Mouse (Mus musculus) myocyte (in vitro differentiated cells): ENCODE data around the gene Nfe2l3. TPM values are rescaled to one million over a fixed set of nuclear protein-coding genes. Genes with fewer than 3 reads are reported as not detected.

Experiments used
- H3K27me3 ChIP-seq: one replicate; pipeline ENCODE4 v1.6.1; 2011; ENCODE audit not compliant: control insufficient read depth, insufficient read depth, insufficient read length
- H3K36me3 ChIP-seq: one replicate; pipeline ENCODE4 v1.6.1; 2011; ENCODE audit not compliant: control insufficient read depth, insufficient read depth
- H3K4me2 ChIP-seq: one replicate; pipeline ENCODE4 v1.6.1; 2011; ENCODE audit warnings: low read depth, control low read depth
- H3K4me3 ChIP-seq: one replicate; pipeline ENCODE4 v1.5.1; 2011; ENCODE audit warnings: mild to moderate bottlenecking, control low read depth, moderate library complexity
- H3K79me2 ChIP-seq: one replicate; pipeline ENCODE4 v1.6.1; 2011; ENCODE audit not compliant: control insufficient read depth, insufficient read depth
- H3ac ChIP-seq: one replicate; pipeline ENCODE4 v1.6.1; 2011; ENCODE audit not compliant: control insufficient read depth, insufficient read length
- CEBPB ChIP-seq: IDR thresholded peaks from 2 replicates; pipeline ENCODE4 v1.6.1; 2011; ENCODE audit warnings: mild to moderate bottlenecking, moderate library complexity; ENCODE audit not compliant: poor library complexity, insufficient read depth, severe bottlenecking
- E2F4 ChIP-seq: IDR thresholded peaks from one replicate; pipeline ENCODE4 v1.6.1; 2011; ENCODE audit warnings: mild to moderate bottlenecking, control low read depth, moderate library complexity; ENCODE audit not compliant: insufficient read depth
- MAX ChIP-seq: IDR thresholded peaks from one replicate; pipeline ENCODE4 v1.6.1; 2011; ENCODE audit warnings: low read depth, mild to moderate bottlenecking, control low read depth
- MYOD1 ChIP-seq, 3 experiments: IDR thresholded peaks; one replicate each; pipeline ENCODE4 v1.6.1; 2011; ENCODE audit warnings: control low read depth in 2 of 3, low read depth in 2 of 3, mild to moderate bottlenecking in 2 of 3, moderate library complexity in 1 of 3; ENCODE audit not compliant: insufficient read length in 2 of 3, control insufficient read depth in 1 of 3
- MYOG ChIP-seq, 3 experiments: IDR thresholded peaks; one replicate each; pipeline ENCODE4 v1.6.1; 2011; ENCODE audit warnings: control low read depth in 2 of 3, low read depth in 2 of 3, mild to moderate bottlenecking in 2 of 3; ENCODE audit not compliant: insufficient read length in 2 of 3, control insufficient read depth in 1 of 3, insufficient read depth in 1 of 3
- POLR2A ChIP-seq: IDR thresholded peaks from one replicate; pipeline ENCODE4 v1.6.1; 2011; ENCODE audit warnings: low read depth, mild to moderate bottlenecking, control low read depth, moderate library complexity; ENCODE audit not compliant: insufficient read length
- POLR2AphosphoS2 ChIP-seq: IDR thresholded peaks from one replicate; pipeline ENCODE4 v1.6.1; 2011; ENCODE audit warnings: low read depth, control low read depth; ENCODE audit not compliant: insufficient read length
- REST ChIP-seq: IDR thresholded peaks from one replicate; pipeline ENCODE4 v1.6.1; 2011; ENCODE audit warnings: mild to moderate bottlenecking, control low read depth, moderate library complexity; ENCODE audit not compliant: insufficient read depth, insufficient read length
- SRF ChIP-seq: IDR thresholded peaks from one replicate; pipeline ENCODE4 v1.6.1; 2011; ENCODE audit warnings: low read depth; ENCODE audit not compliant: control insufficient read depth, insufficient read length
- TCF12 ChIP-seq: IDR thresholded peaks from one replicate; pipeline ENCODE4 v1.6.1; 2011; ENCODE audit warnings: mild to moderate bottlenecking, control low read depth; ENCODE audit not compliant: poor library complexity, insufficient read depth, severe bottlenecking
- TCF3 ChIP-seq: IDR thresholded peaks from one replicate; pipeline ENCODE4 v1.6.1; 2011; ENCODE audit warnings: low read depth, control low read depth; ENCODE audit not compliant: insufficient read length
- USF1 ChIP-seq: IDR thresholded peaks from one replicate; pipeline ENCODE4 v1.6.1; 2011; ENCODE audit warnings: low read depth, mild to moderate bottlenecking, control low read depth, moderate library complexity
- polyA plus RNA-seq: library from polyadenylated mRNA; unstranded; fragments of >200 nt; fragmentation: generic; extraction: Trizol; gene quantifications from one replicate; pipeline ENCODE4 v1.2.1, GENCODE M21; 2012; ENCODE audit warnings: missing spikeins

The Nfe2l3 gene
- polyA plus RNA-seq, 1 experiment: 0.06 TPM

- peaks cover 15% of the 10 kb centered on the region for H3K36me3 ChIP-seq
- H3K4me3 ChIP-seq: no peak overlapping the region
- no peaks in the 10 kb centered on the region for H3K79me2 ChIP-seq
- no peak overlapping the region for H3ac ChIP-seq
- no peak overlapping the region for H3K4me2 ChIP-seq
- TF ChIP-seq POLR2AphosphoS2 (peak; percentile 60), REST (no peak)
- H3K27me3 ChIP-seq: no peaks in the 10 kb centered on the region
Measured at GRCm38 (mm10) chr6:51454949-51455348, 22.5 kb downstream of the Nfe2l3 start.

- Histone ChIP-seq H3K4me3 (no peak overlapping the region), H3K27me3 (no peaks in the 10 kb centered on the region), H3ac (no peak overlapping the region), H3K36me3 (peaks cover 28% of the 10 kb centered on the region), H3K4me2 (no peak overlapping the region), H3K79me2 (peaks cover under 1% of the 10 kb centered on the region)
- TF ChIP-seq TCF3: no peak
- no peak for TF ChIP-seq CEBPB
- TF ChIP-seq USF1: no peak
- TF ChIP-seq SRF: no peak
- no peak for TF ChIP-seq REST
- peak; percentile 82 for TF ChIP-seq POLR2AphosphoS2
- no peak for TF ChIP-seq E2F4
- TF ChIP-seq MYOD1 (IDR thresholded peaks at IDR 0.05; ENCODE audit: control insufficient read depth in 1 of 3, insufficient read length in 2 of 3, low read depth in 2 of 3): no peak
Measured at GRCm38 (mm10) chr6:51456198-51456597, 23.7 kb downstream of the Nfe2l3 start.

GRCm38 (mm10) chr6:51457283-51457682 lies 24.8 kb downstream of the Nfe2l3 start:
- peaks cover 38% of the 10 kb centered on the region for H3K36me3 ChIP-seq
- TF ChIP-seq REST (no peak), MYOG (IDR thresholded peaks at IDR 0.05; ENCODE audit: control insufficient read depth in 1 of 3, insufficient read depth in 1 of 3, insufficient read length in 2 of 3, low read depth in 2 of 3) (no peak), USF1 (no peak), MYOD1 (IDR thresholded peaks at IDR 0.05; ENCODE audit: control insufficient read depth in 1 of 3, insufficient read length in 2 of 3, low read depth in 2 of 3) (no peak), POLR2AphosphoS2 (peak; percentile 29)
- peaks cover 4% of the 10 kb centered on the region for H3K79me2 ChIP-seq
- no peak overlapping the region for H3K4me3 ChIP-seq
- H3K4me2 ChIP-seq: no peak overlapping the region
- no peak overlapping the region for H3ac ChIP-seq
- H3K27me3 ChIP-seq: no peaks in the 10 kb centered on the region

- no peak overlapping the region for H3K4me2 ChIP-seq
- H3K36me3 ChIP-seq: peaks cover 44% of the 10 kb centered on the region
- peaks cover 4% of the 10 kb centered on the region for H3K79me2 ChIP-seq
- no peak overlapping the region for H3ac ChIP-seq
- H3K27me3 ChIP-seq: no peaks in the 10 kb centered on the region
- H3K4me3 ChIP-seq: no peak overlapping the region
- TF ChIP-seq POLR2AphosphoS2 (no peak), MYOD1 (IDR thresholded peaks at IDR 0.05; ENCODE audit: control insufficient read depth in 1 of 3, insufficient read length in 2 of 3, low read depth in 2 of 3) (no peak), TCF12 (no peak), MYOG (IDR thresholded peaks at IDR 0.05; ENCODE audit: control insufficient read depth in 1 of 3, insufficient read depth in 1 of 3, insufficient read length in 2 of 3, low read depth in 2 of 3) (no peak), MAX (no peak), E2F4 (no peak), TCF3 (no peak), REST (no peak), POLR2A (no peak), CEBPB (no peak), USF1 (no peak), SRF (no peak)
Measured at GRCm38 (mm10) chr6:51457770-51458387, 25.4 kb downstream of the Nfe2l3 start.

GRCm38 (mm10) chr6:51458925-51459312 lies 26.4 kb downstream of the Nfe2l3 start:
- H3K4me2 ChIP-seq: no peak overlapping the region
- no peak overlapping the region for H3K4me3 ChIP-seq
- H3K79me2 ChIP-seq: peaks cover 12% of the 10 kb centered on the region
- H3ac ChIP-seq: no peak overlapping the region
- TF ChIP-seq TCF12 (no peak), POLR2A (peak; percentile 24), MAX (no peak), CEBPB (no peak), POLR2AphosphoS2 (peak; percentile 97)
- H3K36me3 ChIP-seq: peaks cover 55% of the 10 kb centered on the region
- H3K27me3 ChIP-seq: no peaks in the 10 kb centered on the region
